Mouse (Mus musculus) forebrain, embryonic 16.5 days (tissue): ENCODE measurements at regions not wholly inside any gene's neighbourhood (a gene's known extent, or its start where the extent isn't known, plus 50 kb on each side); places are given as distances from the start of the nearest gene placed in this dataset.

ENCODE experiments used
- ATAC-seq: fragments of 200-750 bp; cut with Nextera tagmentation; 2 replicates; pipeline ENCODE4 v1.8.0; 2017; ENCODE audit warnings: mild to moderate bottlenecking, moderate library complexity
- H3K27ac ChIP-seq: fragments of 300-500 bp; sonication (generic); 2 replicates; pipeline ENCODE4 v1.5.1; 2014; ENCODE audit warnings: low read length, control low read depth
- H3K27me3 ChIP-seq: fragments of 300-500 bp; sonication (generic); replicated peaks from 2 replicates; pipeline ENCODE4 v1.6.1; 2014; ENCODE audit warnings: low read length; ENCODE audit not compliant: control insufficient read depth, insufficient read depth
- H3K36me3 ChIP-seq: fragments of 300-500 bp; sonication (generic); 2 replicates; pipeline ENCODE4 v1.6.1; 2014; ENCODE audit not compliant: control insufficient read depth, insufficient read depth
- H3K4me1 ChIP-seq: fragments of 300-500 bp; sonication (generic); replicated peaks from 2 replicates; pipeline ENCODE4 v1.6.1; 2014; ENCODE audit warnings: low read length; ENCODE audit not compliant: control insufficient read depth, insufficient read depth
- H3K4me2 ChIP-seq: fragments of 300-500 bp; sonication (generic); 2 replicates; pipeline ENCODE4 v1.6.1; 2014; ENCODE audit warnings: mild to moderate bottlenecking, low read length, control low read depth
- H3K4me3 ChIP-seq: fragments of 300-500 bp; sonication (generic); replicated peaks from 2 replicates; pipeline ENCODE4 v1.5.1; 2014; ENCODE audit warnings: mild to moderate bottlenecking, low read length, control low read depth
- H3K9ac ChIP-seq: fragments of 300-500 bp; sonication (generic); replicated peaks from 2 replicates; pipeline ENCODE4 v1.6.1; 2014; ENCODE audit warnings: low read depth, low read length, control low read depth
- H3K9me3 ChIP-seq: fragments of 300-500 bp; sonication (generic); 2 replicates; pipeline ENCODE4 v1.6.1; 2016; ENCODE audit warnings: low read length; ENCODE audit not compliant: control insufficient read depth
- WGBS: fragments of 180-500 bp; shearing (Covaris S2); extraction: QIAGEN DNeasy Blood & Tissue Kit; methylation state at CpG from one replicate; pipeline ENCODE4 v1.1.7; 2014; 5-methylcytosine and 5-hydroxymethylcytosine counted together

DNA sequence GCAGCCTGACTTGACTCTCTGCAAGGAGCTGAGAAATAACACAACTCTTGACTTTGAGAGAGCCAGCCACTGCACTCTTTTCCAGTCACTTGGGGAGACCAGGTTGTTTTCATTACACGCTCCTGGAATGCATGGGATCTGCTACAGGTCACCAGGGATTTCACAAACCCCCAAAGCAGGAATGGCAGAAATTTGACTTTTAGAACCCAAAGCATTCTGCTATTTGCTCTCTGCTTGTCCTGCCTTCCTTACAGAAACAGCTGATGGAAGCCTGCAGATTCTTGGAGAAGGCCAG is 160.2 kb downstream of the 1500009L16Rik start:
- no peak overlapping the region for H3K4me3 ChIP-seq
- no peaks in the 10 kb centered on the region for H3K27me3 ChIP-seq
- 86% methylated on average over 1 of the region's 1 CpGs for WGBS
- H3K4me1 ChIP-seq = no peaks in the 10 kb centered on the region
- H3K9me3 ChIP-seq = no peaks in the 10 kb centered on the region
- no peak overlapping the region for H3K4me2 ChIP-seq
- no peak overlapping the region for H3K27ac ChIP-seq
- ATAC-seq = no peak
- no peak overlapping the region for H3K9ac ChIP-seq
- no peaks in the 10 kb centered on the region for H3K36me3 ChIP-seq

GRCm38 (mm10) chr10:83884553-83884952 is 161.9 kb downstream of the 1500009L16Rik start:
- no peak overlapping the region for H3K4me2 ChIP-seq
- H3K4me1 ChIP-seq = no peaks in the 10 kb centered on the region
- H3K4me3 ChIP-seq = no peak overlapping the region
- H3K36me3 ChIP-seq = no peaks in the 10 kb centered on the region
- H3K9ac ChIP-seq = no peak overlapping the region
- H3K27ac ChIP-seq = no peak overlapping the region
- H3K9me3 ChIP-seq = no peaks in the 10 kb centered on the region
- ATAC-seq = no peak
- WGBS = 88% methylated on average over 2 of the region's 2 CpGs
- no peaks in the 10 kb centered on the region for H3K27me3 ChIP-seq

DNA sequence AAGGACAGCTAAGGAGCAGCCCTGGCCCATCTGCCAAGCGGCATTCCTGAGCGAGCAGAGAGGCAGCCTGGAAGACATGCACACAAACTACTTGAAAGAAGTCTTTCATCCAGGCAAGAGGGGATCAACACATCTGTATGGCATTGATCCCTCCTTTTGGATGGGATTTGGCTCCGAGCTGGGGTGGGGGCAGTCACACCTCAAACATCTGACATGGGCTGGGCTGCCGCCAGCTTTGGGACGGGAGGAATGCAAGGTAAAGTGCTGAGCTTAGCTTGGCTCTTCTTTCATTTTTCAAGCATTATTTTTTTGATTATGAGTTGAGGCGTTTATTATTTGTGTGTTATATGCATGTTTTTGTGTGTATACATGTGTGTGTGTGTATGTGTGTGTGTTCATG is 165.9 kb downstream of the 1500009L16Rik start:
- WGBS = 80% methylated on average over 6 of the region's 6 CpGs
- Histone ChIP-seq H3K27ac (no peak overlapping the region), H3K9ac (no peak overlapping the region), H3K36me3 (no peaks in the 10 kb centered on the region), H3K9me3 (no peaks in the 10 kb centered on the region), H3K4me1 (no peaks in the 10 kb centered on the region), H3K4me2 (no peak overlapping the region), H3K4me3 (no peak overlapping the region), H3K27me3 (no peaks in the 10 kb centered on the region)
- no peak for ATAC-seq

DNA sequence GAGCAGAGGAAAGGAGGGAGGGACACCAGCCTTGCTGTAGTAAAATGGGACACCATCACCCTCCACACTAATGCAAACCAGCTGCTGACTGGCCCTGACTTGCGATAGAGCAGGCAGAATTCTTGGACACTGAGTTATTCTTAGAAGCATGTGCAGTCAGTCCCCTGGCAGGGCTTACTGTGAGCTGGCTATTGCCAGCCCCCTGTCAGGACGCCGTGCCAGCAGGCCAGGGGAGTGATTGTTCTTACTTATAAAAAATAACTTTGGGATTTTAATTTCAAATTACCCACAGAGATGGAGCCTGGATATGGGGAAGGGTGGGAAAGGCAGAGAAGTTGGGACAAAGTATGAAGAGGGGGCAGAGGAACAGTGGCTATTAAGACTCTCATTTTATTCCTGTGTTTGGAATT is 173.1 kb downstream of the 1500009L16Rik start:
- Histone ChIP-seq H3K4me2 (no peak overlapping the region), H3K27ac (no peak overlapping the region), H3K36me3 (no peaks in the 10 kb centered on the region), H3K4me3 (no peak overlapping the region), H3K27me3 (no peaks in the 10 kb centered on the region), H3K4me1 (0 out of 2 replicates have a peak, but pooled peaks cover 3% of the 10 kb centered on the region), H3K9ac (no peak overlapping the region), H3K9me3 (no peaks in the 10 kb centered on the region)
- no peak for ATAC-seq
- WGBS = 60% methylated on average over 3 of the region's 3 CpGs

GRCm38 (mm10) chr10:83896160-83896559 is 173.5 kb downstream of the 1500009L16Rik start:
- Histone ChIP-seq H3K27me3 (no peaks in the 10 kb centered on the region), H3K9me3 (no peaks in the 10 kb centered on the region), H3K4me1 (0 out of 2 replicates have a peak, but pooled peaks cover 3% of the 10 kb centered on the region), H3K4me2 (no peak overlapping the region), H3K27ac (no peak overlapping the region), H3K9ac (no peak overlapping the region), H3K4me3 (no peak overlapping the region), H3K36me3 (no peaks in the 10 kb centered on the region)
- no peak for ATAC-seq
- WGBS = 86% methylated on average over 5 of the region's 5 CpGs

DNA sequence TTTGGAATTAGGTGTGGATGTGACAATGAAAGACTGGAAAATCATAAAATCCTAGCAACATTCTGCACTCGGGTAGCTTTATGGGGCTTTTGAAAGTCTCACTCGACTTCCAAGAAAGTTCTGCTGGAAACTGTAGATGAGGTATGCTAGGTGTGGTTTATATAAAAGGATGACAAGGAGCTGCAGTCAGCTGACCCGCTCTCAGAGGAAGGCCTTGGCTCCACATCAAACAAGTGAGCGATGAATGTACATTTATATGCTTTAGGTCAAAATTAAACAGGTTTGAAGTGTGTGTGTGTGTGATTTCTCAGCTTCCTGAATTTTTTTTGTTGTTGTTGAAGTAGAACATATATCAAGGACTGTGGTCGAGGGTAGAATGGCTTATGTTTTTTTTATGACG is 174.9 kb downstream of the 1500009L16Rik start:
- WGBS = 88% methylated on average over 6 of the region's 6 CpGs
- Histone ChIP-seq H3K4me1 (0 out of 2 replicates have a peak, but pooled peaks cover 3% of the 10 kb centered on the region), H3K27me3 (no peaks in the 10 kb centered on the region), H3K27ac (no peak overlapping the region), H3K9me3 (no peaks in the 10 kb centered on the region), H3K36me3 (no peaks in the 10 kb centered on the region), H3K9ac (no peak overlapping the region), H3K4me3 (no peak overlapping the region), H3K4me2 (no peak overlapping the region)
- no peak for ATAC-seq

- Histone ChIP-seq H3K9ac (no peak overlapping the region), H3K4me2 (no peak overlapping the region), H3K4me1 (no peaks in the 10 kb centered on the region; the same call in 1 of the 2 replicates), H3K36me3 (no peaks in the 10 kb centered on the region), H3K9me3 (no peaks in the 10 kb centered on the region), H3K27ac (no peak overlapping the region), H3K27me3 (no peaks in the 10 kb centered on the region), H3K4me3 (no peak overlapping the region)
- WGBS = 45% methylated on average over 8 of the region's 8 CpGs
- peak; percentile 55 for ATAC-seq
Measured at GRCm38 (mm10) chr10:83906751-83907150, 184.1 kb downstream of the 1500009L16Rik start.

DNA sequence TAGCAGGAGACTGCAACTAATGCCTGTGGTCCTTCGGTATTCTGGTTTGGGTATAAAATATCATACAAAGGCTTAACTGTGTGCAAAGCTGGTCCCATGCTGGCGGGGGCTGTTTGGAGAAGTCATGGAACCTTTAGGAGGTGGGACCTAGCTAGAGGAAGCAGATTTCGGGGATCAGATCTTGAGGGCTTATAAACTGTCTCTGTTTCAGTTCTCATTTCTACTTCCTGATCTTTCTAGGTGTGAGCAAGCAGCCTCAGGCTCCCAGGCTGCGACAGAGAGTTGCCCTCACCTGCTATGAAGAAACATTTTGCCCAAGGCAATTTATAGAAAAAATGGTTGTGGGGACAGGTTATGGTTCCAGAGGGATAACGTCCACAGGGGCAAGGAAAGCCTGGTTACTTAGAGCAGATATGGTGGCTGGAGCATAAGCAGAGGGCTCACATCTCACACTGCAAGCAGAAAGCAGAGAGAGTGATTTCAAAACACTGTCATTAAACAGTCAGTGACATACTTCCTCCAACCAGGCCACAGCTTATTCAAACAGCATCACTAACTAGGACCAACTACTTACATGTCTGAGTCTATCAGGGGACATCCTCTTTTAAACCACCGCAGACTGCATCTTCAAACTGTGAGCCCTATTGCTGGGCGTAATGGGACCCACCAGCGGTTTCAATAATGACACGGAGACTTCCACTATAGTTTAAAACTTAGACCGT is 188.1 kb downstream of the 1500009L16Rik start:
- H3K9me3 ChIP-seq = no peaks in the 10 kb centered on the region
- no peak overlapping the region for H3K4me3 ChIP-seq
- 93% methylated on average over 10 of the region's 10 CpGs for WGBS
- H3K27me3 ChIP-seq = no peaks in the 10 kb centered on the region
- no peak overlapping the region for H3K9ac ChIP-seq
- no peak overlapping the region for H3K4me2 ChIP-seq
- no peak overlapping the region for H3K27ac ChIP-seq
- ATAC-seq = no peak
- peaks cover 9% of the 10 kb centered on the region for H3K4me1 ChIP-seq
- H3K36me3 ChIP-seq = no peaks in the 10 kb centered on the region

DNA sequence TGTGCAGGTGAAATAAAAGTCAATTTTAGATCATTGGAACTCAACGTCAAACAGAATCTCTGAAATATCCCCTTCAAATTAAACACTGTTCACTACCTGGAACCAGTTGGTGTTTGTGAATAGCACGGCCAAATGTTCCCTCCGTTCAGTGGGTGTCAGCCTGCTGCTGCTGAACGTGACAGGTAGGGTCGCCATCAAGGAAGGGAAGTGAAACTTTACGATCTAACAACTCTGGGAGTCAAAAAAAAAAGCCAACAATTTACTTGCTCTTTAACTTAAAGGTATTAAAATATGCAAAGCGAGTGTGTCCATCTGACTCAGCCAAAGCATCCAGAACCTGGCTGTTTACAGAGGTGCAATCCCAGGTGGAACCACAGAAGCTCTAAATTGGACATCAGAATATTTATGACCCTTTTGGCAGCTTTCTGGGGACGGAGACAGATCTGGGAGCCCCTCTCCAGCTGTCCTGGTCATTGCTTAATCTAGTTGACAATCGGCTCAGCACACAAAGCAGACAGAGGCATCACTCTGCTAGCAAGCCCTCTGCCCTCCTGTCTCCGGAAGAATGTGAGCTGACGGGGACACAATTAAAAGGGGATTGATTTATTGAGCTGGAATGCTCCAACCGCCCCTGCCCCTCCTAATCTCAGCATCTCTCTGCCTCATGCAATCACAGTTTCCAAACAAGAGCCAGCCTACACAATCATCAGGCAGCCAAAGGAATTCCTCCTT is 191.9 kb downstream of the 1500009L16Rik start:
- no peak for ATAC-seq
- peak overlapping the region; percentile 22; the same call in 1 of the 2 replicates for H3K9ac ChIP-seq
- peaks cover 9% of the 10 kb centered on the region for H3K4me1 ChIP-seq
- H3K36me3 ChIP-seq = no peaks in the 10 kb centered on the region
- no peak overlapping the region for H3K4me3 ChIP-seq
- no peak overlapping the region for H3K27ac ChIP-seq
- no peaks in the 10 kb centered on the region for H3K27me3 ChIP-seq
- WGBS = 33% methylated on average over 12 of the region's 12 CpGs
- no peaks in the 10 kb centered on the region for H3K9me3 ChIP-seq
- no peak overlapping the region for H3K4me2 ChIP-seq
